Mouse (Mus musculus): ENCODE measurements around the gene Sorcs2. TPM values are rescaled to one million over a fixed set of nuclear protein-coding genes. Genes with fewer than 3 reads are reported as not detected.

Sorcs2 gene
- polyA plus RNA-seq, 1 experiment from 2014 or later: 25.4 TPM

DNA sequence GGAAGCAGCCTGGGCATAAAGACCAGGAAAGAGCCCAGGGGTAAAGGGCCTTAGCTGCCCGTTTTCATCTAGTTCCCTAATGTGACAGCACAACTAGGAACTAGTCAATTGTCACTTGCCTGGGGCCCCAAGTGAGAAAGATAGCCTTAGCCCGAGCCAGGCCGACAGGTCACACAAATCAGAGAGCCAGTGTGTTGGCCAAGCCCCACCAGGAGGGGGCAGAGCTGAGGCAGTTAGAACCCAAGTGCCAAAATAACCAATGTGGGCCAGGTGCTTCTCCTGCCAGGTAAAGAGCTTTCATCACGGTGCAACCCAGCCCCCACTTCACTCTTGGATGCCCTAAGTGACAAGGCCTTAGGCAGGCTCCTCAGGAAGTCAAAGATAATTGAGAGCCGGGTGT, 106.7 kb downstream of the Sorcs2 start:
- Histone ChIP-seq H3K27me3 (no peaks in the 10 kb centered on the region), H3K27ac (no peak overlapping the region), H3K4me1 (peaks cover 48% of the 10 kb centered on the region), H3K9ac (no peak overlapping the region), H3K36me3 (no peaks in the 10 kb centered on the region), H3K4me2 (no peak overlapping the region), H3K4me3 (no peak overlapping the region), H3K9me3 (no peaks in the 10 kb centered on the region)
- no peak for ATAC-seq (ENCODE audit: insufficient number of reproducible peaks, low FRiP score, low TSS enrichment, low read depth)
- 48% methylated on average over 5 of the region's 5 CpGs for WGBS

GRCm38 (mm10) chr5:36285405-36285804, 112.5 kb downstream of the Sorcs2 start:
- no peak overlapping the region for H3K4me2 ChIP-seq
- no peak overlapping the region for H3K9ac ChIP-seq
- ATAC-seq (ENCODE audit: insufficient number of reproducible peaks, low FRiP score, low TSS enrichment, low read depth): peak; percentile 37; the same call in 1 of the 2 replicates
- peaks cover 26% of the 10 kb centered on the region for H3K4me1 ChIP-seq
- H3K9me3 ChIP-seq: no peaks in the 10 kb centered on the region
- no peaks in the 10 kb centered on the region for H3K36me3 ChIP-seq
- WGBS: 21% methylated on average over 10 of the region's 10 CpGs
- H3K4me3 ChIP-seq: no peak overlapping the region
- no peaks in the 10 kb centered on the region for H3K27me3 ChIP-seq
- H3K27ac ChIP-seq: peak overlapping the region; percentile 55

DNA sequence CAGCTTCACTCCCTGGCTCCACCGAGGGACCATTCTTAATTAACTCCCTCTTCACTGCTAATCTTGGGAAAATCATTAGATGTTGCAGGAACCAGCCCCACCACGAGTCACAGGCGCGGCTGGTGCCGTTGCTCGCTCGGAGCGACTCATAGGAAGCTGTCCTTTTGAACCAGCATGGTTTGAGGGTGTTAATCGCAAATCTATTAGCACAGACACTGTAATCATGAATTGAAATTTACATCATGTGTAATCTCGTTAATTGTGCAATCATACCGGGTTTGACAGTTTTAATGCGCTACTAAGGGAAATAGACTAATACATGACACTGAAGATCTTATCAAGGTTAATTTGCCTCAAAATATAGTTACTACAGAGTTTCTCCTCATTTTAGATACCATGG, 118.0 kb downstream of the Sorcs2 start:
- WGBS: 54% methylated on average over 12 of the region's 12 CpGs

GRCm38 (mm10) chr5:36274684-36275394, 123.1 kb downstream of the Sorcs2 start:
- Histone ChIP-seq H3K36me3 (no peaks in the 10 kb centered on the region), H3K9me3 (no peaks in the 10 kb centered on the region), H3K4me3 (no peak overlapping the region), H3K27me3 (no peaks in the 10 kb centered on the region), H3K4me2 (no peak overlapping the region), H3K9ac (no peak overlapping the region), H3K27ac (no peak overlapping the region), H3K4me1 (peaks cover 19% of the 10 kb centered on the region)
- no peak for ATAC-seq (ENCODE audit: insufficient number of reproducible peaks, low FRiP score, low TSS enrichment, low read depth)
- WGBS: 52% methylated on average over 6 of the region's 6 CpGs

More for the DNA sequence above, 118.0 kb downstream of the Sorcs2 start:
- ATAC-seq (ENCODE audit: insufficient number of reproducible peaks, low FRiP score, low TSS enrichment, low read depth): no peak
- H3K27ac ChIP-seq: no peak overlapping the region
- no peak overlapping the region for H3K4me3 ChIP-seq
- H3K36me3 ChIP-seq: no peaks in the 10 kb centered on the region
- H3K4me1 ChIP-seq: peaks cover 25% of the 10 kb centered on the region
- no peaks in the 10 kb centered on the region for H3K27me3 ChIP-seq
- no peaks in the 10 kb centered on the region for H3K9me3 ChIP-seq
- H3K9ac ChIP-seq: no peak overlapping the region
- H3K4me2 ChIP-seq: no peak overlapping the region

- no peak overlapping the region for H3K9ac ChIP-seq
- ATAC-seq (ENCODE audit: insufficient number of reproducible peaks, low FRiP score, low TSS enrichment, low read depth): no peak
Observed at GRCm38 (mm10) chr5:36267194-36267769, 130.7 kb downstream of the Sorcs2 start.

GRCm38 (mm10) chr5:36260862-36261261, 137.1 kb downstream of the Sorcs2 start:
- Histone ChIP-seq H3K9me3 (no peaks in the 10 kb centered on the region), H3K4me2 (no peak overlapping the region), H3K4me3 (no peak overlapping the region), H3K9ac (no peak overlapping the region), H3K27ac (peak overlapping the region; percentile 52; the same call in 1 of the 2 replicates), H3K4me1 (peaks cover 31% of the 10 kb centered on the region), H3K27me3 (no peaks in the 10 kb centered on the region), H3K36me3 (no peaks in the 10 kb centered on the region)
- no peak for ATAC-seq (ENCODE audit: insufficient number of reproducible peaks, low FRiP score, low TSS enrichment, low read depth)
- WGBS: 37% methylated on average over 12 of the region's 12 CpGs

More at GRCm38 (mm10) chr5:36267194-36267769, 130.7 kb downstream of the Sorcs2 start:
- H3K36me3 ChIP-seq: no peaks in the 10 kb centered on the region
- 0 out of 2 replicates have a peak, but pooled peaks cover 4% of the 10 kb centered on the region for H3K4me1 ChIP-seq
- WGBS: 89% methylated on average over 3 of the region's 3 CpGs
- H3K4me3 ChIP-seq: no peak overlapping the region
- H3K27ac ChIP-seq: no peak overlapping the region
- H3K9me3 ChIP-seq: no peaks in the 10 kb centered on the region
- H3K4me2 ChIP-seq: no peak overlapping the region
- no peaks in the 10 kb centered on the region for H3K27me3 ChIP-seq

DNA sequence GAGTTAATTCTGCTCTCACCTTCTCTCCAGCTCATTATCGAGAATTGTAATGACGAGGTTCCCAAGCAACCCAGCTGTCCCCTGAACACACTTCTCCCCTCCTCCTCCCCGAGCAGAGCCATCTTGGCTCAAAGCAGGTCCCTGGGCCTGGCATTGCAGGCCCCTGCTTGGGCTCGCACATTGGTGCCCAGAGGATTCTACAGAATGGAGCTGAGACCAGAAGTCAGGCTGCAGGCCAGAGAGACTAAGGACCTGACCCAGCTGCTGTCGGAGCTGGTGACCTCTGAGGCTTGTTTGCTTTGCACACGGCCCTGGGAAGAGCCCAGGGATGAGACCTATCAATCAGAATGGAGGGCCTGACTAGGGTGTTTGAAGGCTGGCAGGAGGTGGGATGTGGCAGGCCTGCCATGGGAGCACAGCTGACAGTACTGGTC, 138.2 kb downstream of the Sorcs2 start:
- no peak overlapping the region for H3K9ac ChIP-seq
- H3K4me2 ChIP-seq: no peak overlapping the region
- H3K9me3 ChIP-seq: no peaks in the 10 kb centered on the region
- no peaks in the 10 kb centered on the region for H3K27me3 ChIP-seq
- no peak for ATAC-seq (ENCODE audit: insufficient number of reproducible peaks, low FRiP score, low TSS enrichment, low read depth)
- no peak overlapping the region for H3K4me3 ChIP-seq
- H3K36me3 ChIP-seq: no peaks in the 10 kb centered on the region
- 47% methylated on average over 6 of the region's 6 CpGs for WGBS
- peaks cover 36% of the 10 kb centered on the region for H3K4me1 ChIP-seq
- H3K27ac ChIP-seq: no peak overlapping the region

GRCm38 (mm10) chr5:36258387-36259181, 139.4 kb downstream of the Sorcs2 start:
- Histone ChIP-seq H3K4me3 (no peak overlapping the region), H3K4me1 (peaks cover 47% of the 10 kb centered on the region), H3K36me3 (no peaks in the 10 kb centered on the region), H3K4me2 (no peak overlapping the region), H3K9me3 (no peaks in the 10 kb centered on the region), H3K27ac (no peak overlapping the region), H3K27me3 (no peaks in the 10 kb centered on the region), H3K9ac (no peak overlapping the region)
- ATAC-seq (ENCODE audit: insufficient number of reproducible peaks, low FRiP score, low TSS enrichment, low read depth): no peak
- WGBS: 87% methylated on average over 12 of the region's 12 CpGs

- Histone ChIP-seq H3K4me3 (no peak overlapping the region), H3K36me3 (no peaks in the 10 kb centered on the region), H3K27me3 (no peaks in the 10 kb centered on the region), H3K9ac (no peak overlapping the region), H3K4me2 (no peak overlapping the region), H3K9me3 (no peaks in the 10 kb centered on the region), H3K4me1 (peaks cover 62% of the 10 kb centered on the region), H3K27ac (no peak overlapping the region)
- no peak for ATAC-seq (ENCODE audit: insufficient number of reproducible peaks, low FRiP score, low TSS enrichment, low read depth)
- 91% methylated on average over 5 of the region's 5 CpGs for WGBS
Observed at GRCm38 (mm10) chr5:36257008-36257407, 140.9 kb downstream of the Sorcs2 start.

GRCm38 (mm10) chr5:36254642-36255516, 143.1 kb downstream of the Sorcs2 start:
- H3K9me3 ChIP-seq: no peaks in the 10 kb centered on the region
- peaks cover 60% of the 10 kb centered on the region for H3K4me1 ChIP-seq

GRCm38 (mm10) chr5:36252746-36253504, 145.0 kb downstream of the Sorcs2 start:
- Histone ChIP-seq H3K27me3 (no peaks in the 10 kb centered on the region), H3K4me1 (peaks cover 51% of the 10 kb centered on the region), H3K9me3 (no peaks in the 10 kb centered on the region), H3K4me3 (no peak overlapping the region), H3K4me2 (no peak overlapping the region), H3K36me3 (no peaks in the 10 kb centered on the region), H3K9ac (no peak overlapping the region), H3K27ac (peak overlapping the region; percentile 73)
- 55% methylated on average over 17 of the region's 17 CpGs for WGBS
- no peak for ATAC-seq (ENCODE audit: insufficient number of reproducible peaks, low FRiP score, low TSS enrichment, low read depth)

More at GRCm38 (mm10) chr5:36254642-36255516, 143.1 kb downstream of the Sorcs2 start:
- H3K9ac ChIP-seq: no peak overlapping the region
- ATAC-seq (ENCODE audit: insufficient number of reproducible peaks, low FRiP score, low TSS enrichment, low read depth): peak; percentile 56
- H3K27me3 ChIP-seq: no peaks in the 10 kb centered on the region
- 25% methylated on average over 18 of the region's 18 CpGs for WGBS
- no peak overlapping the region for H3K4me3 ChIP-seq
- H3K27ac ChIP-seq: peak overlapping the region; percentile 73
- H3K36me3 ChIP-seq: no peaks in the 10 kb centered on the region
- H3K4me2 ChIP-seq: 0 out of 2 replicates have a peak overlapping the region, but pooled peaks have one; percentile 5
